ENCODE assay signal across 18 mouse cellular contexts in genomic region chr11:8694096-8694495, GRCm38 (mm10). TPM values are rescaled to one million over a fixed set of nuclear protein-coding genes. Genes with fewer than 3 reads are reported as not detected.
DNase-seq lines count a peak whose midpoint lies in the region; ATAC-seq and TF ChIP-seq lines count a peak whose summit lies in the region.
"Had no signal": no experiment of that assay in that cellular context is flagged by ENCODE, and none has a peak within 500 bp of the region (broad histone marks: within the 10 kb centered on the region; RNA-seq: fewer than 3 reads in every experiment).

No protein-coding gene starts in this region.

- H3K9ac ChIP-seq in forebrain, embryonic 15.5 days (replicated peaks) = no peak overlapping the region
- no peak overlapping the region for H3K9ac ChIP-seq in lung, embryonic 14.5 days
- H3K9ac ChIP-seq in intestine, embryonic 16.5 days (ENCODE audit: low read depth, low read length) = no peak overlapping the region
- H3K9ac ChIP-seq: hindbrain, embryonic 12.5 days had no signal

- DNase-seq in forebrain, embryonic 10.5 days (ENCODE audit: extremely low spot score, low spot score) = no peak
- DNase-seq in lung, embryonic 14.5 days = no peak
- DNase-seq in lung, postnatal 14 days = no peak
- peak; percentile 57 for DNase-seq in ES-CJ7 (ENCODE audit: low read depth, low spot score)
- no peak for DNase-seq in right cerebral cortex, adult 2 months (ENCODE audit: low spot score in 2 of 2)
- DNase-seq in left cerebral cortex, adult 18-20 months (ENCODE audit: low spot score in 2 of 2) = no peak
- DNase-seq: adrenal gland, postnatal 14 days; cerebellum, adult 8-10 months; kidney, adult 11 months; kidney, postnatal 36 days; layer of hippocampus, adult 9-11 months; lung, adult 18-20 months; thymus, postnatal 36 days had no signal

- H3K36me3 ChIP-seq in forebrain, embryonic 10.5 days (replicated peaks) = no peaks in the 10 kb centered on the region
- no peaks in the 10 kb centered on the region for H3K36me3 ChIP-seq in forebrain, embryonic 15.5 days
- no peaks in the 10 kb centered on the region for H3K36me3 ChIP-seq in lung, embryonic 14.5 days (ENCODE audit: insufficient read depth)
- H3K36me3 ChIP-seq in intestine, embryonic 16.5 days (ENCODE audit: control insufficient read depth, insufficient read depth, low read length) = no peaks in the 10 kb centered on the region
- H3K36me3 ChIP-seq: hindbrain, embryonic 12.5 days had no signal

- H3K27me3 ChIP-seq in forebrain, embryonic 10.5 days (ENCODE audit: poor library complexity, severe bottlenecking) = peaks cover 15% of the 10 kb centered on the region
- no peaks in the 10 kb centered on the region for H3K27me3 ChIP-seq in forebrain, embryonic 15.5 days
- no peaks in the 10 kb centered on the region for H3K27me3 ChIP-seq in lung, embryonic 14.5 days (ENCODE audit: insufficient read depth, low read length)
- H3K27me3 ChIP-seq in intestine, embryonic 16.5 days (replicated peaks; ENCODE audit: control insufficient read depth, insufficient read depth, low read length) = no peaks in the 10 kb centered on the region
- H3K27me3 ChIP-seq: hindbrain, embryonic 12.5 days had no signal

- no peak for TF ChIP-seq CTCF in lung, embryonic 14.5 days (IDR thresholded peaks at IDR 0.05; ENCODE audit: low read depth)

- H3K27ac ChIP-seq in forebrain, embryonic 10.5 days = peak overlapping the region; percentile 86
- H3K27ac ChIP-seq in forebrain, embryonic 15.5 days (replicated peaks) = no peak overlapping the region
- peak overlapping the region; percentile 96 for H3K27ac ChIP-seq in lung, embryonic 14.5 days (ENCODE audit: low read depth)
- peak overlapping the region; percentile 83; the same call in 1 of the 2 replicates for H3K27ac ChIP-seq in intestine, embryonic 16.5 days (ENCODE audit: low read length)

- WGBS in forebrain, embryonic 10.5 days = 96% methylated on average over 5 of the region's 5 CpGs
- WGBS in forebrain, embryonic 15.5 days = over 99% methylated on average over 5 of the region's 5 CpGs
- WGBS in lung, embryonic 14.5 days = 95% methylated on average over 5 of the region's 5 CpGs
- 97% methylated on average over 5 of the region's 5 CpGs for WGBS in intestine, embryonic 16.5 days

- no peaks in the 10 kb centered on the region for H3K9me3 ChIP-seq in forebrain, embryonic 10.5 days
- no peaks in the 10 kb centered on the region for H3K9me3 ChIP-seq in forebrain, embryonic 15.5 days
- H3K9me3 ChIP-seq in lung, embryonic 14.5 days (ENCODE audit: low read depth, low read length) = no peaks in the 10 kb centered on the region
- H3K9me3 ChIP-seq in intestine, embryonic 16.5 days (ENCODE audit: control insufficient read depth, low read length) = no peaks in the 10 kb centered on the region
- H3K9me3 ChIP-seq: hindbrain, embryonic 12.5 days had no signal

- no peak overlapping the region for H3K4me2 ChIP-seq in forebrain, embryonic 15.5 days (replicated peaks)
- no peak overlapping the region for H3K4me2 ChIP-seq in lung, embryonic 14.5 days
- no peak overlapping the region for H3K4me2 ChIP-seq in intestine, embryonic 16.5 days (ENCODE audit: low read depth, low read length)
- H3K4me2 ChIP-seq: hindbrain, embryonic 12.5 days had no signal

- H3K4me3 ChIP-seq in forebrain, embryonic 10.5 days = no peak overlapping the region
- no peak overlapping the region for H3K4me3 ChIP-seq in forebrain, embryonic 15.5 days
- no peak overlapping the region for H3K4me3 ChIP-seq in lung, embryonic 14.5 days (ENCODE audit: low read depth, low read length)
- H3K4me3 ChIP-seq in intestine, embryonic 16.5 days (ENCODE audit: low read length) = no peak overlapping the region
- H3K4me3 ChIP-seq: hindbrain, embryonic 12.5 days had no signal

- ATAC-seq in forebrain, embryonic 15.5 days (replicated peaks) = no peak
- ATAC-seq in lung, embryonic 14.5 days (ENCODE audit: insufficient read depth) = no peak
- ATAC-seq in intestine, embryonic 16.5 days = no peak
- ATAC-seq: CD4-positive, CD25-positive, alpha-beta regulatory T cell, adult 4 months; forebrain, embryonic 14.5 days had no signal

- peaks cover 47% of the 10 kb centered on the region for H3K4me1 ChIP-seq in forebrain, embryonic 10.5 days
- peaks cover 20% of the 10 kb centered on the region for H3K4me1 ChIP-seq in forebrain, embryonic 15.5 days
- peaks cover 31% of the 10 kb centered on the region for H3K4me1 ChIP-seq in lung, embryonic 14.5 days (ENCODE audit: insufficient read depth)
- peaks cover 31% of the 10 kb centered on the region for H3K4me1 ChIP-seq in intestine, embryonic 16.5 days (ENCODE audit: control insufficient read depth, insufficient read depth, low read length)

RNA-seq across cellular contexts. Expression of gene Tns3, which starts 29.8 kb away (rescaled TPM):
- 13.3 and 13.8 TPM in 2 replicates for polyA plus RNA-seq in forebrain, embryonic 10.5 days (2016; fragmentation: Nextera tagmentation; extraction: Ambion mirVana)
- polyA plus RNA-seq in forebrain, embryonic 15.5 days (2015; fragmentation: Nextera tagmentation; extraction: Ambion mirVana) = 6.9 and 8.0 TPM in 2 replicates
- 34.7 and 41.0 TPM in 2 replicates for polyA plus RNA-seq in lung, embryonic 14.5 days (2014; fragmentation: Nextera tagmentation; extraction: Ambion mirVana)
- 18.7 and 21.0 TPM in 2 replicates for polyA plus RNA-seq in intestine, embryonic 16.5 days (2015; fragmentation: Nextera tagmentation; extraction: Ambion mirVana)
- 10 to 100 TPM; 33.5 to 34.4 TPM for total RNA-seq in left cerebral cortex, adult 18-20 months (2021)
